Mouse (Mus musculus): ENCODE measurements around the gene Hcar2. TPM values are rescaled to one million over a fixed set of nuclear protein-coding genes. Genes with fewer than 3 reads are reported as not detected.

Hcar2 gene
- total RNA-seq (2023) = 100 to 1,000 TPM in 1 of 2 experiments, 10 to 100 TPM in 1; 92.9 to 131 TPM

GRCm38 (mm10) chr5:123865365-123865764, at the start of gene Hcar2:
Hcar2 (minus strand) TSS chr5:123865499.

GRCm38 (mm10) chr5:123906976-123907630, 41.8 kb upstream of the Hcar2 start, which contains the start of gene Denr:
Denr (plus strand) TSS chr5:123907175.

GRCm38 (mm10) chr5:123879928-123880327, 14.6 kb upstream of the Hcar2 start, which contains the start of gene Hcar1:
Hcar1 (minus strand) TSS chr5:123880020.

Other genes with a start within 250 kb of the Hcar2 start
- gene Clip1, start 180.9 kb downstream of the Hcar2 start, total RNA-seq (2023) = 10 to 100 TPM; 87.9 to 96.3 TPM
- 10 to 100 TPM; 98.1 TPM for gene Zcchc8, start 144.4 kb downstream of the Hcar2 start, total RNA-seq (2023)
- gene Rsrc2, start 116.1 kb downstream of the Hcar2 start, total RNA-seq (2023) = 100 to 1,000 TPM; 138 to 140 TPM
- gene Kntc1, start 115.8 kb downstream of the Hcar2 start, total RNA-seq (2023) = 10 to 100 TPM; 22.1 to 26.2 TPM
- gene Hcar1, start 14.5 kb upstream of the Hcar2 start, total RNA-seq (2023) = not detected
- gene Denr, start 41.7 kb upstream of the Hcar2 start, total RNA-seq (2023) = 10 to 100 TPM; 24.0 to 31.1 TPM
- not detected for gene Gm43518, start 61.9 kb upstream of the Hcar2 start, total RNA-seq (2023)
- gene Ccdc62, start 65.2 kb upstream of the Hcar2 start, total RNA-seq (2023) = 1 to 10 TPM in 1 of 2 experiments, under 1 TPM in 1; 0.44 to 1.7 TPM
- 10 to 100 TPM; 73.7 to 75.1 TPM for gene Hip1r, start 108.1 kb upstream of the Hcar2 start, total RNA-seq (2023)
- gene Vps37b, start 166.8 kb upstream of the Hcar2 start, total RNA-seq (2023) = 10 to 100 TPM; 53.3 to 58.8 TPM
- 1 to 10 TPM; 4.1 to 5.9 TPM for gene Abcb9, start 230.3 kb upstream of the Hcar2 start, total RNA-seq (2023)
- gene Ogfod2, start 246.8 kb upstream of the Hcar2 start, total RNA-seq (2023) = 10 to 100 TPM; 12.1 to 16.4 TPM